Mouse (Mus musculus): Measurements from ENCODE around the gene Eif4g2. TPM values are rescaled to one million over a fixed set of nuclear protein-coding genes. Genes with fewer than 3 reads are reported as not detected.

The Eif4g2 gene
- total RNA-seq, 2 experiments from 2014 or later: 942 to 954 TPM

Other genes starting within 250 kb of the Eif4g2 start
- gene Rnf141, start 238.6 kb downstream of the Eif4g2 start, total RNA-seq (2021): 10 to 100 TPM; 80.4 to 98.7 TPM
- 1 to 10 TPM; 1.2 to 2.7 TPM for gene Lyve1, start 219.8 kb downstream of the Eif4g2 start, total RNA-seq (2021)
- gene Mrvi1, start 100.6 kb downstream of the Eif4g2 start, total RNA-seq (2021): 1 to 10 TPM; 1.4 to 1.5 TPM
- 10 to 100 TPM; 48.2 to 58.8 TPM for gene Ctr9, start 54.1 kb downstream of the Eif4g2 start, total RNA-seq (2021)